Mouse (Mus musculus) urinary bladder, adult 18-20 months (tissue): ENCODE data around the gene Zfp987.
"Not testable (repeated sequence)": the region's sequence is repeated elsewhere in the genome, so short reads cannot be mapped to it uniquely, and the experiment has no call there.

Experiments used
- DNase-seq, 2 experiments: peaks; one replicate each; pipeline ENCODE4 v3.0.0; 2022; ENCODE audit warnings: low spot score in 2 of 2, mixed read lengths in 2 of 2

Zfp987 gene

GRCm38 (mm10) chr4:146096998-146097397 is at the start of gene Zfp987:
Gene Zfp987, plus strand, starts transcription at chr4:146097298.
- DNase-seq: not testable (repeated sequence)

DNA sequence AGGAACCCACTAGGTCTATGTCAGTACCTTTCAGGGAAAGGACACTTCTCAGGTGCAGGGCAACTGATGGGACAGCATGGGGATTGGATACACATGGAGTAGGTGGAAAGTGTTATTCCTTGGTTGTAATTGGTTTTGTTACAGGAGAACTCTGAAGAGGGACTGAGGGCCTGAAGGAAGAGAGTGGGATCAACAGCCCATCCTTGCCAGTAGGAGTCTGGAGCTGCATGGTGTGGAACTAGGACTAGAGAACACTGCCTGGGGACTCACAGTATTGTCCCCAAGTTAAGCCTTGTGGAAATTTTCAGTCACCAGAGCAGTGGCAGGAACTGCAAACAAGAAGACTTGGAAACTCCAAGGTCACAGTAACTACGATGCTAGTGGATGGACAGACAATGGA is 44.6 kb upstream of the Zfp987 start:
- DNase-seq: not testable (repeated sequence)

DNA sequence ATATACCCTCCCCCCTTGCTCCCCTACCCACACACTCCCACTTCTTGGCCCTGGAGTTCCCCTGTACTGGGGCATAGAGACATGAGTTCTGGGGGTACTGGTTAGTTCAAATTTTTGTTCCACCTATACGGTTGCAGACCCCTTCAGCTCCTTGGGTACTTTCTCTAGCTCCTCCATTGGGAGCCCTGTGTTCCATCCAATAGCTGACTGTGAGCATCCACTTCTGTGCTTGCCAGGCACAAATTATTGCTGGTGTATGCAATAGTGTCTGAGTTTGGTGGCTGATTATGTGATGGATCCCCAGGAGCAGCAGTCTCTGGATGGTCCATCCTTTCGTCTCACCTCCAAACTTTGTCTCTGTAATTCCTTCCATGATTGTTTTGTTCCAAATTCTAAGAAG is 43.7 kb upstream of the Zfp987 start:
- not testable (repeated sequence) for DNase-seq

DNA sequence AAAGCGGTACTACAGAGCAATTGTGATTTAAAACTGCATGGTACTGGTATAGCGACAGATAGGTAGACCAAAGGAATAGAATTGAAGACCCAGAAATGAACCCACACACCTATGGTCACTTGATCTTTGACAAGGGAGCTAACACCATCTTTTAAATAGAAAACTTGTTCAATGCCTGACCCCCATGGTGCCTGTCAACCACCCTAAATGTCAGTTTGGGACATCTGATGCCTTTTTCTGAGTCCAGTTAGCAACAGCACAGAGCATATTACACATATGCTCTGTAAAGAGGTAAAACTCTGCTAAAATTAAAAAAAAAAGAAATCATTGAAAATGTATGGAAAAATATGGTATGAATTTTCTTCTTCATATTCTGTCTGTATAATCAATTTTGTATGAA is 41.8 kb upstream of the Zfp987 start:
- DNase-seq: no peak

GRCm38 (mm10) chr4:146058646-146059045 is 38.5 kb upstream of the Zfp987 start:
- not testable (repeated sequence) for DNase-seq

- DNase-seq: not testable (repeated sequence)
Measured at GRCm38 (mm10) chr4:146059078-146059477, 38.0 kb upstream of the Zfp987 start.

DNA sequence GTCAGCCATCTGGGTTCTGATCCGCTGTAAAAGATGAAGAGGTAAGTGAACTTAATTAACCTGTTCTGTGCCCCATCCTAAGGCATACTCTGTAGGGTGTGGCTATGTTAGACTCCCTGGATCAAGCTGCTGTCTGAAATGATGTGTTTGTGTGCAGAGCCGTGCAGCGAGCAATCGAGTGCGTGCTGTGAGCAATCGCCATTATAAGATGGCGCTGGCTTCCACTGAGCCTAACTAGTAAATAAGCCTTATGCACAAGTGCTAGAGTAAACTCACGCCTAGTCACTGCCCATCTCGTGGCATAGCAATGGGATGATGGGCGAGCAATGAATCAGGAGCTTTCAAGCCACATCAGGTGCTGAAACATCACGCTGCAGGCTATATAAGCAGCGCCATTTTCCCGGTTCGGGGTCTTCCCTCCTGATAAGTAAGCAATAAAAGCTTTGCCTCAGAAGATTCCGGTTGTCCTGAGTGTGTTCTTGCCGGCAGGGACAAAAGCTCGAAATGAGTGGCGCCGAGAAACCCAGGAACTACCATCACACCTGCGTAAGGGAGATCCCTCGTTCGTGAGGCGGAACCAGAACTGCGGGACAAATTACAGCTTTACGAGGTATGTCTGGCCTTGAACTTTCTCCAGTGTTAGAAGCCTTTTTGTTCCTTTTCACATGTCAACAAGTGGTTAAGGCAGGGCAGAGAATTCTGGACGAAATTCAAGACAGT is 37.0 kb upstream of the Zfp987 start:
- not testable (repeated sequence) for DNase-seq

- DNase-seq: not testable (repeated sequence)
Measured at GRCm38 (mm10) chr4:146061082-146061481, 36.0 kb upstream of the Zfp987 start.

DNA sequence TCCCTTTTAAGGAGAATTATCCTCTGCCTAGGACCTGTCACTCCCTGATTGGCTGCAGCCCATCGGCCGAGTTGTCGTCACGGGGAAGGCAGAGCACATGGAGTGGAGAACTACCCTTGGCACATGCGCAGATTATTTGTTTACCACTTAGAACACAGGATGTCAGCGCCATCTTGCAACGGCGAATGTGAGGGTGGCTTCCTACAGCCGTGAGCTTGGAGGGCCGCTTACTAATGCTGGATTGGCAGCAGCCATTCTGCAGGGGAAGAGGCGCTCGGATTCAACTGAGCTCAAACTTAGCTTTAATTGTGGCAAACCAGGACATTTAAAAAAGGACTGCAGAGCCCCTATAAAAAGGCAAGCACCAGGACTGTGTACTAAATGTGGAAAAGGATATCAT is 35.1 kb upstream of the Zfp987 start:
- not testable (repeated sequence) for DNase-seq

DNA sequence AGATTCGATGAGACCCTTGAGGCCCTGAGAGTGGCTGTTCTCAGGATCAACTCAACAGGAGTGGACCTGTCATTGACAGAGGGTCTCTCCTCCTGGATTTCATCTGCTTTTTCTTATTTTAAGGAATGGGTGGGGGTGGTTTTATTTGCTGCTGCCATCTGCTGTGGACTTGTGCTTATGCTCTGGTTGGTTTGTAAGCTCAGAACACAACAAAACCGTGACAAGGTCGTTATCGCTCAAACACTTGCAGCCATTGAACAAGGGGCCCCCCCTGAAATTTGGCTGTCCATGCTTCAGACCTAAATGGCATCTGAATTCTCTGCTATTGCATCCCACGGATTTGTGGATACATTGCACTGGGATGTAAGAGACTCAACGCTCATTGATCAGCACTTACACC is 34.1 kb upstream of the Zfp987 start:
- DNase-seq: not testable (repeated sequence)

GRCm38 (mm10) chr4:146063621-146064020 is 33.5 kb upstream of the Zfp987 start:
- DNase-seq: not testable (repeated sequence)

- not testable (repeated sequence) for DNase-seq
Measured at GRCm38 (mm10) chr4:146064807-146065206, 32.3 kb upstream of the Zfp987 start.

GRCm38 (mm10) chr4:146066932-146067580 is 30.0 kb upstream of the Zfp987 start:
- not testable (repeated sequence) for DNase-seq

DNA sequence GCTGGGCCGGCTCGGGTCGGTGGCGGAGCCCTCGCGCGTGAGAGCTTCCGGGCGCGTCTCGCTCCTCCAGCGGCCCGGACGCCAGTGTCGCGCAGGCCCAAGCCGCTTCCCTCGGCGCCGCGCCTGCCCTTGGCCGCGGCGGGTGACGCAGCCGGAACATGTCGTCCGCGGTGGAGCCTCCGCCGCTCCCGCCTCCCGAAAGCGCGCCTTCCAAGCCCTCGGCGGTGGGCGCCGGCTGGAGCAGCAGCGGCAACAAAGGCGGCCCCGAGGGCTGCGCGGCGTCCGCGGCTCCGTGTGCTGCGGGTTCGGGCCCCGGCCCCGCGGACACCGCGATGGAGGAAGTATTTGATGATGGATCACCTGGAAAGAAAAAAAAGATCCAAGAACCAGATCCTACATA is 29.5 kb upstream of the Zfp987 start:
- not testable (repeated sequence) for DNase-seq

- not testable (repeated sequence) for DNase-seq
Measured at GRCm38 (mm10) chr4:146073264-146073663, 23.8 kb upstream of the Zfp987 start.

- not testable (repeated sequence) for DNase-seq
Measured at GRCm38 (mm10) chr4:146101448-146101847, 4.3 kb downstream of the Zfp987 start.

DNA sequence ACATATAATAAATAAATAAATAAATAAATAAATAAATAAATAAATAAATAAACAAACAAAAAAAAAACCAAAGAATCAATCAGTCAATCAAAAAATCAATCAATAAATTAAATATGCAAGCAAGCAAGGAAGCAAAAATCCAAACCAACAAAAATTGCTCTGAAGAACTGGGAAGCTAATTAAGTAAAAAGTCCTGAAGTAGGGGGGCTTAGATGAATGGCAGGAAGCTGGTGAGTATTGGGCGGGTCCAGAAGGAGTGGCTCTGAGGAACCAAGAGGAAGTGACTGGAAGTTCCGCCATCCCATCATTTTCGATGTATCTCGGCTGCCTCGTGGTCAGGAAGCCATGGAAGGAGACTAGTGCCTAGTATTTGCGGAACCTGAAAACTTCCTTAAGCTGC is 59.4 kb downstream of the Zfp987 start, which contains the start of gene Zfp600:
Gene Zfp600 (plus strand): TSS at position 301 of the 400 bp plus-strand sequence.
- DNase-seq: not testable (repeated sequence)

DNA sequence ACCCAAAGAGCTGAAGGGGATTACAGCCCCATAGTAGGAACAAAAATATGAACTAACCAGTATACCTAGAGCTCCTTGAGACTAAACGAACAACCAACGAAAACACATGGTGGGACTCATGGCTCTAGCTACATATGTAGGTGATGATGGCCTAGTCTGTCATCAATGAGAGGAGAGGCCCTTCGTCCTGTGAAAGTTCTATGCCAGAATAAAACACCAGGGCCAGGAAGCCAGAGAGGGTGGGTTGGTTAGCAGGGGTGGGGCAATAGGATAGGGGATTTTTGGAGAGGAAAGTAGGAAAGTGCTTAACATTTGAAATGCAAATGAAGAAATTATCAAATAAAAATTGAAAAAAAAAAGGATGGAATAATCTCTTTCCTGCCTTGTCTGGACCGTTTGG is 65.8 kb downstream of the Zfp987 start:
- DNase-seq: not testable (repeated sequence)

- DNase-seq: not testable (repeated sequence)
Measured at GRCm38 (mm10) chr4:146167202-146167832, 70.2 kb downstream of the Zfp987 start.

- DNase-seq: not testable (repeated sequence)
Measured at GRCm38 (mm10) chr4:146167879-146168532, 70.9 kb downstream of the Zfp987 start.

- not testable (repeated sequence) for DNase-seq
Measured at GRCm38 (mm10) chr4:146168730-146169215, 71.7 kb downstream of the Zfp987 start.
